Mouse (Mus musculus): Measurements from ENCODE around the gene Limk2.

- TF ChIP-seq CTCF (IDR thresholded peaks at IDR 0.05; ENCODE audit: low read depth, low read length) (peak; percentile 86), POLR2A (IDR thresholded peaks at IDR 0.05; ENCODE audit: borderline replicate concordance, low read depth, low read length) (no peak)
Observed at GRCm38 (mm10) chr11:3347091-3347834, 61.7 kb downstream of the Limk2 start.
